In genomic region chr17:88403269-88403668, GRCm38 (mm10) we compare ENCODE assay signal across 13 mouse cellular contexts. TPM values are rescaled to one million over a fixed set of nuclear protein-coding genes. Genes with fewer than 3 reads are reported as not detected.
A peak's percentile ranks its signal among the peaks of the same experiment; 100 is the strongest.
DNase-seq lines count a peak whose midpoint lies in the region; ATAC-seq and TF ChIP-seq lines count a peak whose summit lies in the region.
"Had no signal": no experiment of that assay in that cellular context is flagged by ENCODE, and none has a peak within 500 bp of the region (broad histone marks: within the 10 kb centered on the region; RNA-seq: fewer than 3 reads in every experiment).

No protein-coding gene starts in this region.

- no peaks in the 10 kb centered on the region for H3K4me1 ChIP-seq in kidney, adult 2 months (ENCODE audit: control insufficient read depth, insufficient read depth, low read length)
- H3K4me1 ChIP-seq in CH12.LX (ENCODE audit: control insufficient read depth in 1 of 2, insufficient read depth in 2 of 2), result peaks cover 6 to 13% of the 10 kb centered on the region in 2 experiments; a peak in 3 of 4 replicates
- H3K4me1 ChIP-seq in lung, postnatal 0 days (ENCODE audit: insufficient read depth, low read depth, low read length), result no peaks in the 10 kb centered on the region

- H3K4me3 ChIP-seq in kidney, adult 2 months (ENCODE audit: insufficient read depth, low read depth, low read length), result no peak overlapping the region
- H3K4me3 ChIP-seq in CH12.LX (replicated peaks in 1 of 3; ENCODE audit: low read depth in 2 of 3, low read length in 2 of 3, poor library complexity in 1 of 3), result peak overlapping the region; percentile 17 to 48 (median 35)
- H3K4me3 ChIP-seq in lung, postnatal 0 days (ENCODE audit: low read depth, low read length), result no peak overlapping the region
- H3K4me3 ChIP-seq: erythroblast, embryonic 14.5 days had no signal

- no peak for TF ChIP-seq POLR2A in kidney, adult 2 months (IDR thresholded peaks at IDR 0.05; ENCODE audit: low read depth, low read length)
- TF ChIP-seq POLR2A in CH12.LX (IDR thresholded peaks at IDR 0.05; ENCODE audit: low read depth, low read length), result no peak

- DNase-seq in kidney, adult 2 months, result peak; percentile 12
- DNase-seq in kidney, postnatal 14 days, result no peak
- peak; percentile 67 for DNase-seq in CH12.LX (ENCODE audit: extremely low read depth)
- peak; percentile 21 for DNase-seq in lung, postnatal 0 days (ENCODE audit: low spot score)
- DNase-seq in thymus, postnatal 0 days (ENCODE audit: low spot score), result peak; percentile 33
- no peak for DNase-seq in testis, postnatal 14 days (ENCODE audit: low spot score)
- DNase-seq in c-Kit-positive CD71-positive TER-119-positive erythroid progenitor cells, embryonic 14.5 days (ENCODE audit: low spot score), result no peak
- no peak for DNase-seq in gastrocnemius, adult 8-10 months (ENCODE audit: low spot score in 2 of 2)
- DNase-seq: adrenal gland, postnatal 25 days; kidney, adult 11 months; layer of hippocampus, postnatal 36 days had no signal

- in situ Hi-C loops in CH12.LX (cut with MboI; ENCODE audit: low pct_ligation_motif_present, low pct_unique_long_range_greater_than_20kb, low sequenced_read_pairs), result no loop called here

- H3K79me2 ChIP-seq in CH12.LX (replicated peaks; ENCODE audit: control insufficient read depth, extremely low read depth, insufficient read depth, poor library complexity, severe bottlenecking), result no peaks in the 10 kb centered on the region

- TF ChIP-seq CTCF in kidney, adult 2 months (conservative IDR thresholded peaks at IDR 0.05; ENCODE audit: insufficient read depth, insufficient read length, low read depth, low read length), result no peak
- no peak for TF ChIP-seq CTCF in CH12.LX (conservative IDR thresholded peaks at IDR 0.05 in 1 of 2, IDR thresholded peaks at IDR 0.05 in 1 of 2; ENCODE audit: low read depth in 2 of 2, low read length in 2 of 2)
- 0 out of 2 replicates have a peak, but pooled peaks have one; percentile 5 for TF ChIP-seq CTCF in lung, postnatal 0 days (IDR thresholded peaks at IDR 0.05)

- H3K9ac ChIP-seq in CH12.LX (ENCODE audit: insufficient read depth, low read depth), result no peak overlapping the region
- no peak overlapping the region for H3K9ac ChIP-seq in lung, postnatal 0 days (replicated peaks; ENCODE audit: low read depth)
- H3K9ac ChIP-seq: liver, embryonic 14.5 days had no signal

- no peaks in the 10 kb centered on the region for H3K27me3 ChIP-seq in kidney, adult 2 months (replicated peaks; ENCODE audit: control insufficient read depth, insufficient read depth, low read length)
- no peaks in the 10 kb centered on the region for H3K27me3 ChIP-seq in CH12.LX (replicated peaks)
- no peaks in the 10 kb centered on the region for H3K27me3 ChIP-seq in lung, postnatal 0 days (replicated peaks; ENCODE audit: insufficient read depth, low read length)

- peak overlapping the region; percentile 90 for H3K4me2 ChIP-seq in CH12.LX (ENCODE audit: insufficient read depth, low read depth, poor library complexity, severe bottlenecking)
- H3K4me2 ChIP-seq in lung, postnatal 0 days (replicated peaks; ENCODE audit: low read depth, low read length), result no peak overlapping the region

- TF ChIP-seq EP300 in CH12.LX (IDR thresholded peaks at IDR 0.05; ENCODE audit: low read length), result peak; percentile 68
- no peak for TF ChIP-seq EP300 in lung, postnatal 0 days (IDR thresholded peaks at IDR 0.05)

- dilution Hi-C loops in CH12.LX (cut with MboI; ENCODE audit: extremely low pct_ligation_motif_present, extremely low pct_unique_long_range_greater_than_20kb, low sequenced_read_pairs), result no loop called here

- ATAC-seq in lung, postnatal 0 days, result peak; percentile 74

- no peak for TF ChIP-seq RAD21 in CH12.LX (IDR thresholded peaks at IDR 0.05; ENCODE audit: low read depth, low read length)

- no peaks in the 10 kb centered on the region for H3K9me3 ChIP-seq in CH12.LX (replicated peaks; ENCODE audit: low read length)
- no peaks in the 10 kb centered on the region for H3K9me3 ChIP-seq in lung, postnatal 0 days (ENCODE audit: low read length)

- H3K36me3 ChIP-seq in kidney, adult 2 months (ENCODE audit: control insufficient read depth, insufficient read depth, low read length), result no peaks in the 10 kb centered on the region
- no peaks in the 10 kb centered on the region for H3K36me3 ChIP-seq in CH12.LX (replicated peaks in 1 of 2; ENCODE audit: control insufficient read depth in 1 of 2, insufficient read depth in 1 of 2, low read length in 1 of 2)
- H3K36me3 ChIP-seq in lung, postnatal 0 days (ENCODE audit: insufficient read depth, low read length), result no peaks in the 10 kb centered on the region

- WGBS in kidney, adult 2 months, result 66% methylated on average over 6 of the region's 6 CpGs
- 61% methylated on average over 6 of the region's 6 CpGs for WGBS in lung, postnatal 0 days

- H3K27ac ChIP-seq in kidney, adult 2 months (ENCODE audit: insufficient read depth, low read depth, low read length), result no peak overlapping the region
- H3K27ac ChIP-seq in CH12.LX (ENCODE audit: insufficient read depth, low read depth), result no peak overlapping the region
- no peak overlapping the region for H3K27ac ChIP-seq in lung, postnatal 0 days (ENCODE audit: low read length)
- H3K27ac ChIP-seq: liver, embryonic 14.5 days had no signal

TF ChIP-seq in CH12.LX, 34 proteins besides CTCF, POLR2A, EP300 and RAD21:
- TF ChIP-seq JUN (IDR thresholded peaks at IDR 0.05; ENCODE audit: insufficient read depth, low read depth, low read length) (peak; percentile 64), MAX (IDR thresholded peaks at IDR 0.05; ENCODE audit: low read length) (no peak), MAFK (IDR thresholded peaks at IDR 0.05; ENCODE audit: insufficient replicate concordance, low read length) (no peak), HCFC1 (IDR thresholded peaks at IDR 0.05; ENCODE audit: low read depth, low read length) (peak; percentile 15; the same call in 1 of the 2 replicates), MEF2A (IDR thresholded peaks at IDR 0.05; ENCODE audit: borderline replicate concordance, low read depth, low read length) (no peak; the same call in 1 of the 2 replicates), SMC3 (IDR thresholded peaks at IDR 0.05; ENCODE audit: low read depth, low read length) (no peak), JUND (conservative IDR thresholded peaks at IDR 0.05; ENCODE audit: low read depth, low read length) (0 out of 2 replicates have a peak, but pooled peaks have one; percentile 10), MXI1 (IDR thresholded peaks at IDR 0.05; ENCODE audit: low read depth, low read length) (no peak), USF1 (IDR thresholded peaks at IDR 0.05; ENCODE audit: low read depth, low read length) (no peak), IRF4 (IDR thresholded peaks at IDR 0.05; ENCODE audit: low read depth, low read length) (peak; percentile 85), SIN3A (IDR thresholded peaks at IDR 0.05; ENCODE audit: low read length) (no peak), PAX5 (IDR thresholded peaks at IDR 0.05; ENCODE audit: low read length) (no peak), TBP (conservative IDR thresholded peaks at IDR 0.05; ENCODE audit: low read depth, low read length) (0 out of 2 replicates have a peak, but pooled peaks have one; percentile 25), ZC3H11A (IDR thresholded peaks at IDR 0.05; ENCODE audit: low read depth, low read length) (no peak), USF2 (conservative IDR thresholded peaks at IDR 0.05; ENCODE audit: low read depth, low read length) (no peak), BHLHE40 (IDR thresholded peaks at IDR 0.05; ENCODE audit: low read depth, low read length) (peak; percentile 32; the same call in 1 of the 2 replicates), KAT2A (IDR thresholded peaks at IDR 0.05; ENCODE audit: insufficient replicate concordance, low read length) (no peak), ZMIZ1 (IDR thresholded peaks at IDR 0.05; ENCODE audit: low read depth, low read length) (no peak), CHD1 (IDR thresholded peaks at IDR 0.05; ENCODE audit: low read depth, low read length) (no peak), ETS1 (conservative IDR thresholded peaks at IDR 0.05; ENCODE audit: low read depth, low read length) (peak; percentile 76), E2F4 (IDR thresholded peaks at IDR 0.05; ENCODE audit: insufficient replicate concordance, low read depth, low read length) (no peak), TCF12 (IDR thresholded peaks at IDR 0.05; ENCODE audit: low read depth, low read length) (peak; percentile 55; the same call in 1 of the 2 replicates), ZNF384 (IDR thresholded peaks at IDR 0.05; ENCODE audit: low read depth, low read length) (no peak), RCOR1 (conservative IDR thresholded peaks at IDR 0.05; ENCODE audit: low read depth, low read length) (0 out of 2 replicates have a peak, but pooled peaks have one; percentile 32), CHD2 (IDR thresholded peaks at IDR 0.05; ENCODE audit: low read length) (no peak), ELF1 (IDR thresholded peaks at IDR 0.05; ENCODE audit: low read depth, low read length) (peak; percentile 46; the same call in 1 of the 2 replicates), NRF1 (IDR thresholded peaks at IDR 0.05; ENCODE audit: low read depth, low read length) (no peak)

RNA-seq across cellular contexts. Expression of gene Foxn2, which starts 37.2 kb away (rescaled TPM):
- 2.7 and 2.9 TPM in 2 replicates for polyA plus RNA-seq in kidney, adult 2 months (2012; rRNA removed)
- 13.2 and 16.2 TPM in 2 replicates for total RNA-seq in CH12.LX (2012; rRNA removed)
- 24.6 and 27.9 TPM in 2 replicates for total RNA-seq in CH12.LX (2014; rRNA removed)
- polyA plus RNA-seq in CH12.LX (2012; ENCODE audit: insufficient read length, low read depth), result 16.0 and 17.2 TPM in 2 replicates
- polyA plus RNA-seq in lung, postnatal 0 days (2015; fragmentation: Nextera tagmentation; extraction: Ambion mirVana), result 13.6 and 14.9 TPM in 2 replicates
- polyA plus RNA-seq in thymus, postnatal 0 days (2015; fragmentation: Nextera tagmentation; extraction: Ambion mirVana), result 16.1 and 19.4 TPM in 2 replicates
- total RNA-seq in gastrocnemius, adult 8-10 months (2022), result 10 to 100 TPM; 11.6 to 15.9 (median 14.5) TPM

Comparison
In these comparisons a context has a peak if more than half of its experiments do, and no peak if none do; other contexts are left out.
1. DNase-seq: peak in kidney, adult 2 months (single experiment), CH12.LX (single experiment), lung, postnatal 0 days (single experiment) and thymus, postnatal 0 days (single experiment); none in kidney, postnatal 14 days (single experiment), testis, postnatal 14 days (single experiment), c-Kit-positive CD71-positive TER-119-positive erythroid progenitor cells, embryonic 14.5 days (single experiment) and gastrocnemius, adult 8-10 months (0 of 2).
2. H3K4me3 ChIP-seq: peak in CH12.LX (3 of 3); none in kidney, adult 2 months (single experiment) and lung, postnatal 0 days (single experiment).